Mouse (Mus musculus): ENCODE measurements around the gene Zfp609. TPM values are rescaled to one million over a fixed set of nuclear protein-coding genes. Genes with fewer than 3 reads are reported as not detected.

Zfp609 gene
- polyA plus RNA-seq, 1 experiment from 2014 or later = 7.7 TPM

DNA sequence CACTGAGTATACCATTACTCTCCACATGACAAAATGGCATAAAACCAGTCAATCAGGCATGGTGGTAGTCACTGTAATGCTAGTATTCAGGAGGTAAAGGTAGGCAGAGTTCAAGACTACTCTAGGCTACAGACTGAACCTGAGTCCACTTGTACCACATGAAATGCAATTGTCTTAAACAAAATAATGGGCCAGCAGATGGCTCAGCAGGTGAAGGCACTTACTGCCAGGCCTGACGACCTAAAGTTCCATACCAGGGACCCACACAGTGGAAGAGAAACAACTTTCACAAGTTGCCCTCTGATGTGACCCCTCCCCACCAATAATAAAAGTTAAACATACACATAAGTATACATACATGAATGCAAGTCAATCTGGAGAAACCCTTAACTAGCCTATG, 19.5 kb downstream of the Zfp609 start:
- 47% methylated on average over 1 of the region's 1 CpGs for WGBS
- H3K36me3 ChIP-seq = no peaks in the 10 kb centered on the region
- H3K4me3 ChIP-seq = no peak overlapping the region
- no peak overlapping the region for H3K27ac ChIP-seq (replicated peaks)
- peaks cover 15% of the 10 kb centered on the region for H3K4me1 ChIP-seq (replicated peaks)
- H3K4me2 ChIP-seq = no peak overlapping the region
- no peaks in the 10 kb centered on the region for H3K9me3 ChIP-seq
- 0 out of 2 replicates have a peak, but pooled peaks have one; percentile 11 for ATAC-seq (ENCODE audit: low FRiP score, low read depth)
- no peak overlapping the region for H3K9ac ChIP-seq
- H3K27me3 ChIP-seq = no peaks in the 10 kb centered on the region

DNA sequence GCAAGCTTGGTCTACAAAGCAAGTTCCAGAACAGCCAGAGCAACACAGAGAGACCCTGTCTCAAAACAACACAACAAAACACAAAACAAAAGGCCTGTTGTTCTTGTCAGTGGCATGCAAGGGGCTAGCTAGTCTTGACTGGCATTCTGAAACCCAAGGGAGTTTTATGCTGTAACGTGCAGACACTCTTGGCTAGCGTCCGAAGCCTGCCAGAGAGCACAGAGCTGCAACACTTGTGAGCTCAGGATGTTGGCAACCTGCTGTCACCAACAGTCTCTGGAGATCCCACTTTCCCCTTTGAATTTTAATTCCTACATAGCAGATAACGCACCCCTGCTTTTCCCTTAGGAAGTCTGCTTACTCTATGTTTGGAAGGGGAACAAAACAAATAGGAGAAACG, 20.1 kb downstream of the Zfp609 start:
- Histone ChIP-seq H3K9ac (no peak overlapping the region), H3K27ac (replicated peaks) (0 out of 2 replicates have a peak overlapping the region, but pooled peaks have one; percentile 8)
- WGBS = 24% methylated on average over 5 of the region's 5 CpGs

DNA sequence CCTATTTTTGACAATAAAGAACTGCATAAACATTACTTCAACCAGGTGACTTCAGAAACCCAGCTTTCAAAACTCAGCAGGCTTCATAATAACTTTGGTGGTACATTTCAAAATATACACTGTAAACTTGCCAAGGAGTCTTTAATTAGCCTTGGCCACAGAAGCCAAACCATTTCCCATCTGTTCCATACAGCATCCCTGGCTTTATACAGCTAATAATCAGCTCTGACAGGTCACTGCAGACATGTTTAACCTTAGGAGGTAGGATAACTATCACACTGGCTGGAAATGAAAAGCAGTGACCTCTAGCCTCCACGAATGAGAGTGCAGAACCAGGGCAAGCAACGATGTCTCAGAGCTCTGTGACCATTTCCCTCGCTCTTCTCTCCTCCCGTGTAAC, 27.6 kb downstream of the Zfp609 start:
- peaks cover 26% of the 10 kb centered on the region for H3K4me1 ChIP-seq (replicated peaks)
- no peak for ATAC-seq (ENCODE audit: low FRiP score, low read depth)
- no peak overlapping the region for H3K4me3 ChIP-seq
- no peak overlapping the region for H3K27ac ChIP-seq (replicated peaks)
- no peaks in the 10 kb centered on the region for H3K36me3 ChIP-seq
- 76% methylated on average over 4 of the region's 4 CpGs for WGBS
- H3K9me3 ChIP-seq = no peaks in the 10 kb centered on the region
- H3K4me2 ChIP-seq = no peak overlapping the region
- no peaks in the 10 kb centered on the region for H3K27me3 ChIP-seq
- no peak overlapping the region for H3K9ac ChIP-seq

More for the DNA sequence above, 20.1 kb downstream of the Zfp609 start:
- H3K4me1 ChIP-seq (replicated peaks) = peaks cover 13% of the 10 kb centered on the region
- H3K36me3 ChIP-seq = no peaks in the 10 kb centered on the region
- H3K4me3 ChIP-seq = no peak overlapping the region
- ATAC-seq (ENCODE audit: low FRiP score, low read depth) = no peak
- H3K4me2 ChIP-seq = no peak overlapping the region
- H3K27me3 ChIP-seq = no peaks in the 10 kb centered on the region
- H3K9me3 ChIP-seq = no peaks in the 10 kb centered on the region

DNA sequence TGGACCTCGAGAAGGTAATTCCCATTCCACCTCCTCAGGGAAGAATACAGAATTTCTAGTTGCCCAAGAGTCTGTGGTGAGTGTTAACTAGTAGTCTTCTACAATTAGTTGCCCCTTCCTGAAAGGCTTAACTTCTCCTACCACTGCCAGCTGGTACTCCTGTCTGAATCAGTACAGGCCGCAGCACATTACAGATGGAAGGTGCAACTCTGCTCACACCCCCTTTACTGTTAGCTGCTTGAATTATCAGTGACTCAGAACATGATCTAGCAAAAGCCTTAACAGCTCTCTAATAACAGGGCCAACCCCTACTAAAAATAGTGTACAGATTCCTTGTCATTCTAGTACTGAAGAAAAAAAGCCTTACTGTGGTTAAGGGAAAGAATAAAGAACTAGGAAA, 31.7 kb downstream of the Zfp609 start:
- Histone ChIP-seq H3K4me1 (replicated peaks) (peaks cover 59% of the 10 kb centered on the region), H3K4me2 (no peak overlapping the region), H3K27me3 (no peaks in the 10 kb centered on the region), H3K9ac (no peak overlapping the region), H3K4me3 (no peak overlapping the region), H3K36me3 (no peaks in the 10 kb centered on the region), H3K27ac (replicated peaks) (no peak overlapping the region), H3K9me3 (no peaks in the 10 kb centered on the region)
- no peak for ATAC-seq (ENCODE audit: low FRiP score, low read depth)
- WGBS = 91% methylated on average over 2 of the region's 2 CpGs

DNA sequence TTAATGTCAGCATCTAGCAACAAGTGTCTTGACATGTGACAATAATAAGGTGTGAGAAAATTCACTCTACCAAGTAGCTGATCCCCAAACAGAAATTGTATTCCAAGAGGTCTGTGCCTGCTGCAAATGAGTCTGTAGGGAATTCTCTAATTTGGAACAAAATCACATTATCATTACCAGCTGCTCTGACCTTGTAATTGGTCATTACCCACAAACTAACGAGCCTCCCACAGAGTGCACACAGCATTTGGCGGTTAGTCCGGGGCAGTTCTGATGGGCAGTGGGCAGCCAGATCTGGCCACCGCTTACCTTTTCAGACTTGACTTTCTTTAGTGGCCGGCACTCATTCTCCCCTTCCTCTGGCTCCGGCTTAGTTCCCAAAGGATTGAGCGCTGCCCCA, 33.1 kb downstream of the Zfp609 start:
- 61% methylated on average over 7 of the region's 7 CpGs for WGBS
- 0 out of 2 replicates have a peak overlapping the region, but pooled peaks have one; percentile 2 for H3K27ac ChIP-seq (replicated peaks)
- no peaks in the 10 kb centered on the region for H3K9me3 ChIP-seq
- no peak overlapping the region for H3K9ac ChIP-seq
- ATAC-seq (ENCODE audit: low FRiP score, low read depth) = no peak
- no peaks in the 10 kb centered on the region for H3K27me3 ChIP-seq
- no peak overlapping the region for H3K4me3 ChIP-seq
- no peaks in the 10 kb centered on the region for H3K36me3 ChIP-seq
- H3K4me2 ChIP-seq = no peak overlapping the region
- H3K4me1 ChIP-seq (replicated peaks) = peaks cover 60% of the 10 kb centered on the region

DNA sequence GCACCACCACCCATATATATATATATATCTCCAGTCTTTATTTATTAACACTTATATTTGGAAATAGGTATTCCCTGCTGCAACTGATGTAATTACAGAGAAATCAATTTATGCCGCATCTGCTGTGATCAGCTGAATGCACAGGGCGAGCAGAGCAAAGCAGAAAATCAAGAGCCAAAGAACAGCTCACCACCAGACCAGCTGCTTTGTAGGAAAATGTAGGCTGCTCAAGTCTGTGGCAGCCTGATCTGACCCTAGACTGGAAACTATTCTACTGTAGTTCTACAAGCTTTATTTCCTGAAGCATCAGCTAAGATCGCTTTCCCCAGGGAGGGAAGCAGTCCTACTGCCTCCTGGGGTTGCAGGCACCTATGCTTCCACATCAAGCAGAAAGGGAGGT, 33.9 kb downstream of the Zfp609 start:
- Histone ChIP-seq H3K36me3 (no peaks in the 10 kb centered on the region), H3K4me2 (no peak overlapping the region), H3K9ac (no peak overlapping the region), H3K27ac (replicated peaks) (peak overlapping the region; percentile 61), H3K4me3 (no peak overlapping the region), H3K9me3 (no peaks in the 10 kb centered on the region), H3K27me3 (no peaks in the 10 kb centered on the region), H3K4me1 (replicated peaks) (peaks cover 66% of the 10 kb centered on the region)
- WGBS = 55% methylated on average over 3 of the region's 3 CpGs
- ATAC-seq (ENCODE audit: low FRiP score, low read depth) = no peak

DNA sequence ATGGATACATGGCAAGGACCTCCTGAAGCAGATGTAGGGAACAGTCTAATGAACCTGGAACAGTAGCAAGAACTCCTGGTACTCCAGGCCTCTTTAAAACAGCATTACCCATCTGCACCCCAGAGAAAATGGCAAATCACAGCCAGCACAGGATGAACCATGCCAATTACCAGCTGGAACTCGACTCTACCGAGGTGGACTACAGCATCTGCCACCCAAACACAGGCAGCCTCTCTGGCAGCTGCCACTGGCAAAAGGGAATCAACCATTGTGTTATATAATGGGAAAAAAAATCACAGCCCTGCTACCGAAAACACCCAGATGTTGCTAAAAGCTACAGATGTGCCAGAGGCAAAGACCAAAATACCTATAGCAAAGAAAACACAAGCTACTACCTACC, 34.3 kb downstream of the Zfp609 start:
- no peaks in the 10 kb centered on the region for H3K36me3 ChIP-seq
- H3K4me3 ChIP-seq = no peak overlapping the region
- WGBS = 48% methylated on average over 3 of the region's 3 CpGs
- H3K27ac ChIP-seq (replicated peaks) = peak overlapping the region; percentile 61; the same call in 1 of the 2 replicates
- H3K27me3 ChIP-seq = no peaks in the 10 kb centered on the region
- no peak overlapping the region for H3K4me2 ChIP-seq
- no peaks in the 10 kb centered on the region for H3K9me3 ChIP-seq
- peaks cover 71% of the 10 kb centered on the region for H3K4me1 ChIP-seq (replicated peaks)
- H3K9ac ChIP-seq = no peak overlapping the region
- ATAC-seq (ENCODE audit: low FRiP score, low read depth) = 0 out of 2 replicates have a peak, but pooled peaks have one; percentile 27

DNA sequence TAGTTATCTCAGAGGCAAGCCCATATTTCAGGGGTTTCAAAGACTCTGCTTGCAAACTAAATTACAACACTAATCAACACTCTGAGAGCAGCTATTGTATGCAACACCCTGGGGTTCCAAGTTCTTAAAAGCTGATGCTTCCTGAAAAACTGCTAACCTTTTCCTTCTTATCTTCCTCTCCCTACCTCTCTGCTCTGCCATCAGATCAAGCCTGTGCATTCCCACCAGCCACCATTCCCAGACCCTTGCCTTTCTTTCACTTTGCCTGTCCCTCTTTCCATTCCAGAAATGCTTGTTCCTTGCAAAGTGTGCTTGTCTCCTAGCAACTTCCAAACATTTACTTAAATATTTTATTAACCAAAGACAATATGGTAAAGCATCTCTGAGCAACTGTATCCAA, 35.5 kb downstream of the Zfp609 start:
- peaks cover 83% of the 10 kb centered on the region for H3K4me1 ChIP-seq (replicated peaks)

DNA sequence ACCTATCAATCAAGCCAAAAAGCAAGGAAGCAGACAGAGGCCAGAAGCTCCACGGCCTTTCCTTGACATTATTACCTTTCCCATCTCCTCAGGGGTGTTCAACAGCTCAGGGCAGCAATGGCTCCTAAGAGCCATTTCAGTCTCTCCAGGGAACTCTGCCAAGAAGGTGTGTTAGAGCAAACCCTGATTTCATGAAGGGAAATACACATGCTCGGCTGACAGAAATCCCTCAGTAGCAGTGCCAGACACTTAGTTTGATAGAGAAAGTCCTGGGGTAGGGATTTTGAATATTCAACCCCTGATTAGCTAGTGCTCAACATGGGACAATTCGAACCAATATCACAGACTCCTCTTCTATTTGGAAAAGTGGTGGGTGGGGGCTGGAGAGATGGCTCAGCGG, 36.3 kb downstream of the Zfp609 start:
- H3K4me2 ChIP-seq = no peak overlapping the region
- 71% methylated on average over 4 of the region's 4 CpGs for WGBS
- no peaks in the 10 kb centered on the region for H3K27me3 ChIP-seq
- ATAC-seq (ENCODE audit: low FRiP score, low read depth) = no peak
- H3K9me3 ChIP-seq = no peaks in the 10 kb centered on the region
- peak overlapping the region; percentile 60 for H3K27ac ChIP-seq (replicated peaks)
- no peaks in the 10 kb centered on the region for H3K36me3 ChIP-seq
- H3K4me1 ChIP-seq (replicated peaks) = peaks cover 86% of the 10 kb centered on the region
- H3K4me3 ChIP-seq = no peak overlapping the region
- H3K9ac ChIP-seq = no peak overlapping the region

More for the DNA sequence above, 35.5 kb downstream of the Zfp609 start:
- no peaks in the 10 kb centered on the region for H3K36me3 ChIP-seq
- no peaks in the 10 kb centered on the region for H3K9me3 ChIP-seq
- no peak overlapping the region for H3K27ac ChIP-seq (replicated peaks)
- H3K4me3 ChIP-seq = no peak overlapping the region
- H3K4me2 ChIP-seq = no peak overlapping the region
- no peak overlapping the region for H3K9ac ChIP-seq
- H3K27me3 ChIP-seq = no peaks in the 10 kb centered on the region
- no peak for ATAC-seq (ENCODE audit: low FRiP score, low read depth)

DNA sequence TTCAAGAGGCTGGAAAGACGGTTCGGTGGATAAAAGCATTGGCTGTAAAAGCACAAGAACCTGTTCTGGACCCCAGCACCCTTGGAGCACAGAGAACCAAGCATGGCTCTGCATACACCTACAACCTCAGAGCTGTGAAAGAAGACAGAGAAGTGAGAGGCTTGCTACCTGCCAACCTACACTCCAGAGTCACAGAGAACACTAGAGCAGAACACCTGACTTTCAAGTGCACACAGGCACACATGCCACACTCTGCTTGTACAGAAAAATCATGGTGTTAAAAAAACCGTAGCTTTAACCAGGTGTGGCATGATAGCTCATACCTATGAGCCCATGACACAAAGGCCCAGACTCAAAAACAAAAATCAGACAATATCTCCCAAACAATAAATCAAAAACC, 37.6 kb downstream of the Zfp609 start:
- Histone ChIP-seq H3K27me3 (no peaks in the 10 kb centered on the region), H3K36me3 (no peaks in the 10 kb centered on the region), H3K4me3 (no peak overlapping the region), H3K4me1 (replicated peaks) (peaks cover 80% of the 10 kb centered on the region), H3K9ac (no peak overlapping the region), H3K4me2 (no peak overlapping the region), H3K9me3 (no peaks in the 10 kb centered on the region), H3K27ac (replicated peaks) (0 out of 2 replicates have a peak overlapping the region, but pooled peaks have one; percentile 7)
- WGBS = 90% methylated on average over 3 of the region's 3 CpGs
- no peak for ATAC-seq (ENCODE audit: low FRiP score, low read depth)

DNA sequence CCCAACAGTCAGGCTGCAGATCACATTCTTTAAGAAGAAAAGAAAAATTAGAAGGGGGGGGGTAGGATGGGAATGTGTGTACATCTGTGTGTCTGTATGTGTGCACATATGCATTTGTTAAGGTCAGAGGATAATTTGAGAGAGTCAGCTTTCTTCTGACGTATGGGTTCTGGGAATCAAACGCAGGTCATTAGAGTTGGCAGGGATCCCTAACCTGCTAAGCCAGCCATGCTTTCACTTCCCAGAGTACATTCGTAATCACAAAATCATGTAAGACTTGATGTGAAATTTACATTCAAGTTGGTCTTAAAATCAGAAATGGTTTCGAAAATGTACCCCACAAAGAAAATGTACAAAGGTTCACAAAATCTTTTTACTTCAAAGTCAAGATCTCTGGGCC, 38.8 kb downstream of the Zfp609 start:
- no peak overlapping the region for H3K9ac ChIP-seq
- no peaks in the 10 kb centered on the region for H3K27me3 ChIP-seq
- H3K36me3 ChIP-seq = no peaks in the 10 kb centered on the region
- H3K27ac ChIP-seq (replicated peaks) = peak overlapping the region; percentile 77; the same call in 1 of the 2 replicates
- no peak overlapping the region for H3K4me2 ChIP-seq
- H3K4me3 ChIP-seq = no peak overlapping the region
- H3K4me1 ChIP-seq (replicated peaks) = peaks cover 67% of the 10 kb centered on the region
- WGBS = 62% methylated on average over 4 of the region's 4 CpGs
- H3K9me3 ChIP-seq = no peaks in the 10 kb centered on the region
- no peak for ATAC-seq (ENCODE audit: low FRiP score, low read depth)

DNA sequence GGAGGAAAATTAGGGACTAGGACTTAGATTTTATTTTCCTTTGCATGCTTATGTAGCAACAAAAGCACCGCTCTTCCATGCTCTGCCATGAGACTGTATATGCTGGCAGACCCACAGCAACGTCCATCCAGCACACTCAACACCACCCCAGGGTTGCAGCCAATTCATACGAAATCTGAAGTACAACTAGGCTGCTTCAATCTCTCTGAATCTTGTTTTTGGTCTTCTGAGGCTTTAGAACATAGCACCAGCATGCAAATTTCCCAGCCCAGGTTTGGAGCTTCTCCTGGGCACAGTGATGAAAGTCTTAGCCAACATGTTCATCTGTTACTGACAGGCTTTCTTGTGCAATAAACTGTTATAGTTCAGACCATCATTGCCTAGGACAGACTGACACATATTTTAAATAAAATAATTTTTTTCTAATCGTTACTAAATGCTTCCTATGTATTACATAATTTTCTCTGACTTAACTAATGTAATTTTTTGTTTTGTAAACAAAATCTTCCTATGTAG, 39.5 kb downstream of the Zfp609 start:
- H3K27me3 ChIP-seq = no peaks in the 10 kb centered on the region
- no peak overlapping the region for H3K9ac ChIP-seq
- 54% methylated on average over 4 of the region's 4 CpGs for whole genome bisulfite sequencing
- no peak overlapping the region for H3K4me3 ChIP-seq
- H3K4me1 ChIP-seq (replicated peaks) = peaks cover 66% of the 10 kb centered on the region
- peak overlapping the region; percentile 77 for H3K27ac ChIP-seq (replicated peaks)
- no peak; the same call in 1 of the 2 replicates for ATAC-seq (ENCODE audit: low FRiP score, low read depth)
- no peaks in the 10 kb centered on the region for H3K36me3 ChIP-seq
- no peaks in the 10 kb centered on the region for H3K9me3 ChIP-seq
- peak overlapping the region; percentile 17; the same call in 1 of the 2 replicates for H3K4me2 ChIP-seq
